Mouse (Mus musculus): Measurements from ENCODE around the gene Olfr509.
"Not testable (repeated sequence)": the region's sequence is repeated elsewhere in the genome, so short reads cannot be mapped to it uniquely, and the experiment has no call there.

Gene Olfr509

GRCm38 (mm10) chr7:108651806-108652205 is at the start of gene Olfr509:
Olfr509 (minus strand) TSS chr7:108651906.
- DNase-seq, result no peak

GRCm38 (mm10) chr7:108678886-108679285 is 27.2 kb upstream of the Olfr509 start:
- DNase-seq, result no peak

- no peak for DNase-seq
Measured at GRCm38 (mm10) chr7:108671058-108671457, 19.4 kb upstream of the Olfr509 start.

- DNase-seq, result no peak
Measured at GRCm38 (mm10) chr7:108666118-108666517, 14.4 kb upstream of the Olfr509 start, which contains the start of gene Olfr510. Olfr510 (plus strand) TSS chr7:108666418.

GRCm38 (mm10) chr7:108662419-108662818 is 10.7 kb upstream of the Olfr509 start:
- DNase-seq, result no peak

GRCm38 (mm10) chr7:108629694-108630093 is 22.0 kb downstream of the Olfr509 start, which contains the start of gene Olfr508:
Olfr508 (plus strand) TSS chr7:108629994.
- no peak for DNase-seq

GRCm38 (mm10) chr7:108621514-108621913 is 30.2 kb downstream of the Olfr509 start, which contains the start of gene Olfr507:
Olfr507 (plus strand) TSS chr7:108621814.
- no peak for DNase-seq

- not testable (repeated sequence) for DNase-seq
Measured at GRCm38 (mm10) chr7:108616781-108617180, 34.9 kb downstream of the Olfr509 start.

- no peak for DNase-seq
Measured at GRCm38 (mm10) chr7:108614110-108614509, 37.6 kb downstream of the Olfr509 start.

- no peak for DNase-seq
Measured at GRCm38 (mm10) chr7:108610487-108610886, 41.2 kb downstream of the Olfr509 start, which contains the start of gene Olfr506. Olfr506 (plus strand) TSS chr7:108610787.

GRCm38 (mm10) chr7:108601916-108602315 is 49.8 kb downstream of the Olfr509 start:
- not testable (repeated sequence) for DNase-seq
